In genomic region chr1:78021014-78021413, GRCm38 (mm10) we compare ENCODE assay signal across 20 mouse cellular contexts.
DNase-seq lines count a peak whose midpoint lies in the region; ATAC-seq and TF ChIP-seq lines count a peak whose summit lies in the region.
"Had no signal": no experiment of that assay in that cellular context is flagged by ENCODE, and none has a peak within 500 bp of the region (broad histone marks: within the 10 kb centered on the region; RNA-seq: fewer than 3 reads in every experiment).

No protein-coding gene starts in this region.

- H3K36me3 ChIP-seq in heart, embryonic 13.5 days = no peaks in the 10 kb centered on the region
- H3K36me3 ChIP-seq in heart, embryonic 10.5 days = no peaks in the 10 kb centered on the region
- H3K36me3 ChIP-seq: forebrain, embryonic 12.5 days; hindbrain, embryonic 13.5 days had no signal

- no peak for TF ChIP-seq CTCF in embryonic fibroblast, embryonic 13.5 days (IDR thresholded peaks at IDR 0.05; ENCODE audit: borderline replicate concordance, insufficient read depth, low read length)

- H3K27me3 ChIP-seq in heart, embryonic 13.5 days (replicated peaks) = no peaks in the 10 kb centered on the region
- H3K27me3 ChIP-seq in heart, embryonic 10.5 days (ENCODE audit: insufficient read depth, poor library complexity, severe bottlenecking) = peaks cover 4% of the 10 kb centered on the region; the same call in 1 of the 2 replicates

- H3K4me2 ChIP-seq in heart, embryonic 13.5 days = no peak overlapping the region
- H3K4me2 ChIP-seq: forebrain, embryonic 12.5 days; hindbrain, embryonic 13.5 days had no signal

- 55% methylated on average over 6 of the region's 6 CpGs for WGBS in heart, embryonic 13.5 days
- 82% methylated on average over 6 of the region's 6 CpGs for WGBS in heart, embryonic 10.5 days

- H3K4me1 ChIP-seq in heart, embryonic 13.5 days = peaks cover 8% of the 10 kb centered on the region
- H3K4me1 ChIP-seq in heart, embryonic 10.5 days = no peaks in the 10 kb centered on the region
- H3K4me1 ChIP-seq in embryonic fibroblast, embryonic 13.5 days (ENCODE audit: control insufficient read depth, insufficient read depth, low read length) = peaks cover 5% of the 10 kb centered on the region; the same call in 1 of the 2 replicates

- H3K4me3 ChIP-seq in heart, embryonic 13.5 days = no peak overlapping the region
- no peak overlapping the region for H3K4me3 ChIP-seq in heart, embryonic 10.5 days
- no peak overlapping the region for H3K4me3 ChIP-seq in embryonic fibroblast, embryonic 13.5 days (ENCODE audit: insufficient read depth, low read length)
- H3K4me3 ChIP-seq: forebrain, embryonic 12.5 days; hindbrain, embryonic 13.5 days had no signal

- intact Hi-C loops in heart, postnatal 25 days (cut with DNase I) = no loop called here
- intact Hi-C loops in heart, postnatal 10 days (cut with DNase I) = no loop called here

- DNase-seq in heart, adult 11 months = peak; percentile 31
- no peak for DNase-seq in heart, postnatal 25 days (ENCODE audit: low spot score)
- DNase-seq in heart, embryonic 10.5 days (ENCODE audit: low spot score) = no peak
- DNase-seq in heart, postnatal 10 days = peak; percentile 24 to 35
- no peak for DNase-seq in adrenal gland, postnatal 14 days
- DNase-seq: adrenal gland, adult 2 months; adrenal gland, postnatal 36 days; cerebellum, adult 2 months; cerebellum, postnatal 10 days; gastrocnemius, postnatal 14 days; kidney, adult 11 months; kidney, adult 9 months had no signal

- H3K27ac ChIP-seq in heart, embryonic 13.5 days (replicated peaks) = peak overlapping the region; percentile 12; the same call in 1 of the 2 replicates
- no peak overlapping the region for H3K27ac ChIP-seq in heart, embryonic 10.5 days
- 0 out of 2 replicates have a peak overlapping the region, but pooled peaks have one; percentile 4 for H3K27ac ChIP-seq in embryonic fibroblast, embryonic 13.5 days (ENCODE audit: insufficient read depth, low read length)
- H3K27ac ChIP-seq: forebrain, embryonic 12.5 days; hindbrain, embryonic 13.5 days; hindbrain, postnatal 0 days had no signal

- no peaks in the 10 kb centered on the region for H3K9me3 ChIP-seq in heart, embryonic 13.5 days
- H3K9me3 ChIP-seq in heart, embryonic 10.5 days = no peaks in the 10 kb centered on the region
- H3K9me3 ChIP-seq: forebrain, embryonic 12.5 days; hindbrain, embryonic 13.5 days had no signal

- no peak for TF ChIP-seq POLR2A in embryonic fibroblast, embryonic 13.5 days (IDR thresholded peaks at IDR 0.05; ENCODE audit: low read depth, low read length)

- no peak for ATAC-seq in heart, embryonic 13.5 days (ENCODE audit: extremely low read depth, insufficient number of reproducible peaks, low FRiP score, low TSS enrichment)
- ATAC-seq: activated CD4-positive, CD25-positive, alpha-beta regulatory T cell, adult 4 months; forebrain, embryonic 16.5 days; hindbrain, postnatal 0 days; Patski had no signal

- no peak overlapping the region for H3K9ac ChIP-seq in heart, embryonic 13.5 days
- H3K9ac ChIP-seq: forebrain, embryonic 12.5 days; hindbrain, embryonic 13.5 days had no signal

Comparison
In these comparisons a context has a peak if more than half of its experiments do, and no peak if none do; other contexts are left out.
1. DNase-seq: peak in heart, adult 11 months (single experiment) and heart, postnatal 10 days (2 of 2); none in heart, postnatal 25 days (single experiment), heart, embryonic 10.5 days (single experiment) and adrenal gland, postnatal 14 days (single experiment).